Mouse (Mus musculus) heart, embryonic 15.5 days (tissue): ENCODE measurements around the gene Klhdc4. TPM values are rescaled to one million over a fixed set of nuclear protein-coding genes. Genes with fewer than 3 reads are reported as not detected.

Experiments used
- ATAC-seq: fragments of 200-750 bp; cut with Nextera tagmentation; replicated peaks from 2 replicates; pipeline ENCODE4 v1.8.0; 2017; ENCODE audit warnings: low read depth, moderate TSS enrichment; ENCODE audit not compliant: insufficient number of reproducible peaks, insufficient read depth, low FRiP score
- H3K27ac ChIP-seq: fragments of 300-500 bp; sonication (generic); 2 replicates; pipeline ENCODE4 v1.5.1; 2015; ENCODE audit warnings: mild to moderate bottlenecking, inconsistent platforms
- H3K27me3 ChIP-seq: fragments of 300-500 bp; sonication (generic); 2 replicates; pipeline ENCODE4 v1.6.1; 2015; ENCODE audit warnings: inconsistent platforms
- H3K36me3 ChIP-seq: fragments of 300-500 bp; sonication (generic); 2 replicates; pipeline ENCODE4 v1.6.1; 2015; ENCODE audit warnings: mild to moderate bottlenecking, inconsistent platforms
- H3K4me1 ChIP-seq: fragments of 300-500 bp; sonication (generic); replicated peaks from 2 replicates; pipeline ENCODE4 v1.6.1; 2015; ENCODE audit warnings: inconsistent platforms
- H3K4me2 ChIP-seq: fragments of 300-500 bp; sonication (generic); 2 replicates; pipeline ENCODE4 v1.6.1; 2015; ENCODE audit warnings: inconsistent platforms, mild to moderate bottlenecking, moderate library complexity
- H3K4me3 ChIP-seq: fragments of 300-500 bp; sonication (generic); 2 replicates; pipeline ENCODE4 v1.5.1; 2015; ENCODE audit warnings: mild to moderate bottlenecking, inconsistent platforms
- H3K9ac ChIP-seq: fragments of 300-500 bp; sonication (generic); 2 replicates; pipeline ENCODE4 v1.6.1; 2015; ENCODE audit warnings: mild to moderate bottlenecking, inconsistent platforms
- H3K9me3 ChIP-seq: fragments of 300-500 bp; sonication (generic); replicated peaks from 2 replicates; pipeline ENCODE4 v1.6.1; 2016; ENCODE audit warnings: inconsistent platforms
- WGBS: fragments of 180-500 bp; shearing (Covaris S2); methylation state at CpG from one replicate; pipeline ENCODE4 v1.1.7; 2015; ENCODE audit warnings: mixed read lengths; 5-methylcytosine and 5-hydroxymethylcytosine counted together
- polyA plus RNA-seq: library from polyadenylated mRNA; unstranded; fragments of >200 nt; fragmentation: Nextera tagmentation; extraction: Ambion mirVana; gene quantifications from 2 replicates; pipeline ENCODE4 v1.2.1, GENCODE M21; 2015

Gene Klhdc4
- polyA plus RNA-seq, 1 experiment from 2014 or later, result 18.7 TPM

DNA sequence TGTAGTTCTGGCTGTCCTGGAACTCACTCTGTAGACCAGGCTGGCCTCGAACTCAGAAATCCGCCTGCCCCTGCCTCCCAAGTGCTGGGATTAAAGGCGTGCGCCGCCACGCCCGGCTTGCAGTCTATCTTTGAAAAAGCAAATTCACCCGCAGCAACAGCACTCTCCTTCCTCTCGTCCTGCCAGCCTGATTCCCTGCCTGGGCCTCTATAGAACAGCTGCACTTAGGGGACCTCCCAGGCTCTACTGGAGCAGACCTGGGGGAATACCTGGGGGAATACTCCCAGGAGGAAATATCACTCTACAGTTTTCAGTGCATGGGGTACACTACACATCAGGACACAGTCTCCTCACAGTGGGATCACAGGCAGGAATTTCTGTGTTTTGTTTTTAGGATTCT, 19.9 kb upstream of the Klhdc4 start:
- no peak for ATAC-seq
- Histone ChIP-seq H3K4me1 (peaks cover 30% of the 10 kb centered on the region), H3K27ac (no peak overlapping the region), H3K36me3 (no peaks in the 10 kb centered on the region), H3K9ac (no peak overlapping the region), H3K4me2 (no peak overlapping the region), H3K9me3 (no peaks in the 10 kb centered on the region), H3K27me3 (peaks cover 4% of the 10 kb centered on the region; the same call in 1 of the 2 replicates), H3K4me3 (no peak overlapping the region)
- WGBS, result 62% methylated on average over 9 of the region's 9 CpGs

DNA sequence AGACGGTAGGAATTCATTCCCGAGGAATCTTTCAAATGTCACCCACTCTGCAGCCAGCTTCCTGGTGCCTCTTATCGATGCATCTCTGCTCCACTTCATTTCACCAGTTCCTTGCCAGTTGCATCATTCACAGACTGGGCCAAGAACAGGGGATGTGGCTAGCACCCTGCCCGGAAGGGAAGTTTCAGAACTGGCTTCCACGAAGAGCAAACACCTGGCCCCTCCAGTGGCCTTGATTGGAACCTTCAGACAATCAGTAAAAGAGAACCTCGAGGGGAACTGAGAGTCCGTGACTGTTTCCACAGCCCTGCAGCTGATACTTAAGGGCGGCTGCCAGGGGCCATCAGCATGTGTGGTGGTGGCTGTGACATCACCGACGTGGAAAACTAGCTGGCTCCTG, 19.1 kb upstream of the Klhdc4 start:
- no peak overlapping the region for H3K27ac ChIP-seq
- WGBS, result 49% methylated on average over 10 of the region's 10 CpGs
- no peak overlapping the region for H3K4me2 ChIP-seq

GRCm38 (mm10) chr8:121847987-121848386, 18.6 kb upstream of the Klhdc4 start:
- H3K4me3 ChIP-seq, result no peak overlapping the region
- no peaks in the 10 kb centered on the region for H3K36me3 ChIP-seq
- no peak overlapping the region for H3K4me2 ChIP-seq
- WGBS, result 72% methylated on average over 6 of the region's 6 CpGs
- peaks cover 23% of the 10 kb centered on the region for H3K4me1 ChIP-seq
- no peaks in the 10 kb centered on the region for H3K9me3 ChIP-seq
- no peak overlapping the region for H3K9ac ChIP-seq
- no peak for ATAC-seq
- H3K27me3 ChIP-seq, result peaks cover 4% of the 10 kb centered on the region; the same call in 1 of the 2 replicates
- no peak overlapping the region for H3K27ac ChIP-seq

More for the DNA sequence above, 19.1 kb upstream of the Klhdc4 start:
- H3K9me3 ChIP-seq, result no peaks in the 10 kb centered on the region
- H3K27me3 ChIP-seq, result peaks cover 4% of the 10 kb centered on the region; the same call in 1 of the 2 replicates
- H3K4me1 ChIP-seq, result peaks cover 26% of the 10 kb centered on the region
- H3K4me3 ChIP-seq, result no peak overlapping the region
- no peak for ATAC-seq
- H3K36me3 ChIP-seq, result no peaks in the 10 kb centered on the region
- H3K9ac ChIP-seq, result no peak overlapping the region

DNA sequence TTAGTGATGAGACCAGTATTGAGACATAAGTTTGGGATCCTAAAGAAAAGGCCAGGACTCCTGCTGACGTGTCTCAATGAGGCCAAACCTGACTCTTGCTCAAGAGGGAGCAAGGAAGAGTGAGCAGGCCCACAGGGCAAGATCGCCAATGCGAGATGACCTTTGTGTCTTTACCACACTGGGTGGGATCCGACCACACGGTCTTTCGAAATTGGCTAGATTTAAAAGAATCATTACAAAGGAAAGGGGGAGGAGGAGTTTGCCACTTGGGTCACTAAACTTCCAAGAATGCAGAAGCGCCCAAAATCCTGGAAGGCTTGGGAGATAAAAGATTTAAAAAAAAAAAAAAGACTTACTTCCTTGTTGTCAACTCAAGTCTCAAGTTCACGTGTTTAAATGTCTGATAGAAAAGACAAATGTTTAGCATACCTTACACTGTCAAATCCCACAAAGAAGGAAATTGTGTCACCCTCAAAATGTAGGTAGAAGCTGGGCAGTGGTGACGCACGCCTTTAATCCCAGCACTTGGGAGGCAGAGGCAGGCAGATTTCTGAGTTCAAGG, 18.0 kb upstream of the Klhdc4 start:
- Histone ChIP-seq H3K9ac (no peak overlapping the region), H3K36me3 (no peaks in the 10 kb centered on the region), H3K27me3 (peaks cover 4% of the 10 kb centered on the region; the same call in 1 of the 2 replicates), H3K27ac (no peak overlapping the region), H3K9me3 (no peaks in the 10 kb centered on the region), H3K4me2 (no peak overlapping the region), H3K4me3 (no peak overlapping the region), H3K4me1 (peaks cover 19% of the 10 kb centered on the region)
- 71% methylated on average over 10 of the region's 10 CpGs for WGBS
- ATAC-seq, result no peak

- Histone ChIP-seq H3K9me3 (no peaks in the 10 kb centered on the region), H3K4me3 (no peak overlapping the region), H3K27ac (no peak overlapping the region), H3K27me3 (peaks cover 2% of the 10 kb centered on the region; the same call in 1 of the 2 replicates), H3K4me1 (peaks cover 14% of the 10 kb centered on the region), H3K36me3 (no peaks in the 10 kb centered on the region), H3K9ac (no peak overlapping the region), H3K4me2 (no peak overlapping the region)
- ATAC-seq, result no peak
Measured at GRCm38 (mm10) chr8:121846815-121847214, 17.4 kb upstream of the Klhdc4 start.

- no peak for ATAC-seq
- H3K9ac ChIP-seq, result no peak overlapping the region
- H3K9me3 ChIP-seq, result no peaks in the 10 kb centered on the region
- H3K4me1 ChIP-seq, result no peaks in the 10 kb centered on the region
- H3K36me3 ChIP-seq, result no peaks in the 10 kb centered on the region
- H3K27ac ChIP-seq, result no peak overlapping the region
- WGBS, result 45% methylated on average over 6 of the region's 7 CpGs
- no peaks in the 10 kb centered on the region; the same call in 1 of the 2 replicates for H3K27me3 ChIP-seq
- no peak overlapping the region for H3K4me2 ChIP-seq
- H3K4me3 ChIP-seq, result no peak overlapping the region
Measured at GRCm38 (mm10) chr8:121844765-121845164, 15.4 kb upstream of the Klhdc4 start.

DNA sequence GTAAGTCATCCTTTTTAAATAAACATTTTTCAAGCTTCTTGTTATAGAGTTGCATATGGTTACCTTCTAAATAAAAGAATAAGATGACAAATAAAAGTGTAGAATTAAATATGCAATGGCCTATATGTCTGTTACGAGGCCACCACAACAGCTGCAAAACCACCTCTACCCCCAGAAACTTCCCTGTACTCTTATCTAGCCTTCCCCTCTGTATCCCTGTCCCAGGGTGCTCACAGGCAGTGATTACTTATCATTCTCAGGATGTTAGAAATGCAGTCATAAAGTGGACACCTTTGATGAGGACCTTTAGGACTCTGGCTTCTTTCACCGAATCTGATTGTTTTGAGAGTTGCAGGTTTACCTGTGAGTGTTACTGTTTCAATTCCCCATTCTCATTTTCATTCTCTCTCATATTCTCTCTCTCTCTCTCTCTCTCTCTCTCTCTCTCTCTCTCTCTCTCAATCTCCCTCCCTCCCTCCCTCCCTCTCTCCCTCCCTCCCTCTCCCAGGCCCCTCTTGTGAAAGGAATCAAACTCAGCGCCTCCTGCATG, 13.9 kb upstream of the Klhdc4 start:
- WGBS, result 69% methylated on average over 3 of the region's 3 CpGs
- H3K27me3 ChIP-seq, result no peaks in the 10 kb centered on the region; the same call in 1 of the 2 replicates
- no peaks in the 10 kb centered on the region for H3K9me3 ChIP-seq
- no peaks in the 10 kb centered on the region for H3K4me1 ChIP-seq
- ATAC-seq, result no peak
- H3K36me3 ChIP-seq, result no peaks in the 10 kb centered on the region
- no peak overlapping the region for H3K27ac ChIP-seq
- no peak overlapping the region for H3K9ac ChIP-seq
- no peak overlapping the region for H3K4me3 ChIP-seq
- H3K4me2 ChIP-seq, result no peak overlapping the region

DNA sequence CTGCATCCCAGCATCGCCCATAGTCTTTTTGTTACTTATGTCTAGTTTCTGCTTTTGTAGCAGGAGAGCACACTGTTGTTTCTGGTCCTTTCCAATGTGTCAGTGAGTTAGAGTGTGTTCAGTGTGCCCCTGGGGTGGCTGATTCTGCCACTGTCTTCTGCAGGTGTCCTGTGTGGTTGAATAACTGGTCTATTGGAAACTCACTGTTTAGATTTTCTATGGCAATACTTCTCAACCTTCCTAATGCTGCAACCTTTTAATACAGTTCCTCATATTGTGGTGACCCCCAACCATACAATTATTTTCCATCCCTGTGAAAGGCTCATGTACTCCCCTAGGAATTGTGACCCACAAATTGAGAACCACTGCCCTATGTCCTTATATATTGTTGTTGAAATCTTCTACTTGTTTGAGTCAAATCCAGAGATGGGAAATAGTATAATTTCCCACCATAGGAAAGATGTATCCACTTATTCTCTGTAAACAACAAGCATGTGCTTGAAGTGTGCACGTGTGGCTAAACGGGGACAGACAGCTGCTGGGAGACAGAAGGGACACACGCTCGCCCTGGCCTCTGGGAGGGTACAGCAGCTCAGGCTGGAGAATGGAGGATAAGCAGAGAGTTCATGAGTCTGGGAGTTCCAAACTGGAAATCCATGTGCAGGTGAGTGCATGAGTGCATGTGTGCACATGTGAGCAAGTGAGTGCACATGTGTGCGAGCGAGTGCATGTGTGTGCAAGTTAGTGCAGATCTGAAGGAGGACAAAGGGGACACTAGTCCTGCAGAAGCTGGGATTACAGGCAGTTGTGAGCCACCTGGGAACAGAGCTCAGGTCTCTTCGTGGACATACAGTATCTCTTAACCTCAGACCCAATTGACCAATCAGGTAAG, 12.9 kb upstream of the Klhdc4 start:
- H3K4me3 ChIP-seq, result no peak overlapping the region
- H3K9ac ChIP-seq, result no peak overlapping the region
- H3K27ac ChIP-seq, result no peak overlapping the region
- no peak for ATAC-seq
- no peak overlapping the region for H3K4me2 ChIP-seq
- WGBS, result 87% methylated on average over 8 of the region's 8 CpGs
- no peaks in the 10 kb centered on the region for H3K4me1 ChIP-seq
- no peaks in the 10 kb centered on the region for H3K36me3 ChIP-seq
- H3K27me3 ChIP-seq, result no peaks in the 10 kb centered on the region
- H3K9me3 ChIP-seq, result no peaks in the 10 kb centered on the region

GRCm38 (mm10) chr8:121841242-121841641, 11.9 kb upstream of the Klhdc4 start:
- Histone ChIP-seq H3K4me2 (no peak overlapping the region), H3K36me3 (no peaks in the 10 kb centered on the region), H3K9ac (no peak overlapping the region), H3K4me1 (no peaks in the 10 kb centered on the region), H3K27ac (no peak overlapping the region), H3K4me3 (no peak overlapping the region), H3K9me3 (no peaks in the 10 kb centered on the region), H3K27me3 (no peaks in the 10 kb centered on the region)
- ATAC-seq, result no peak
- WGBS, result 46% methylated on average over 8 of the region's 8 CpGs

DNA sequence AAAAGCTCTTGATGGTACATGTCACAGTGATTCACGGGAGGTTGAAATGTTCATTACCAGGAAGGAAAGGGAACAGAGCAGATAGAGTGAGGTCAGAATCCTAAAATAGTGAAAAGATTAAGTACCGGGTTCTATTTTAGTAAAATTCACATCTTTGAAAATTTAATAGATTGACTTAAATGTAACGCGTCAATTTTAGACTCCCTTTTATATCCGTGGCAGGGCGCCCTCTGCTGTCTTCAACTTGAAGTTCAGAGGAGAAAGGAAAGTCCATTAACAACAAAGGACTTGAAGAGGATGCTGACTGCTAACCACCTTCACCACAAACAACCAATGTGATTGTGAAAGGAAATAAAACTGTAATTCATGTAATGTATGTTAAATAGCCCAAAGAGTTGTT, 3.1 kb upstream of the Klhdc4 start:
- 10% methylated on average over 6 of the region's 6 CpGs for WGBS
- ATAC-seq, result no peak

GRCm38 (mm10) chr8:121832061-121832460, 2.7 kb upstream of the Klhdc4 start:
- Histone ChIP-seq H3K9me3 (no peaks in the 10 kb centered on the region), H3K9ac (no peak overlapping the region), H3K4me1 (peaks cover 18% of the 10 kb centered on the region), H3K4me2 (no peak overlapping the region), H3K27ac (no peak overlapping the region), H3K4me3 (no peak overlapping the region), H3K36me3 (no peaks in the 10 kb centered on the region), H3K27me3 (no peaks in the 10 kb centered on the region)
- no peak for ATAC-seq
- 71% methylated on average over 2 of the region's 2 CpGs for WGBS

More for the DNA sequence above, 3.1 kb upstream of the Klhdc4 start:
- Histone ChIP-seq H3K27ac (no peak overlapping the region), H3K36me3 (no peaks in the 10 kb centered on the region), H3K27me3 (no peaks in the 10 kb centered on the region), H3K4me3 (peak overlapping the region; percentile 29; the same call in 1 of the 2 replicates), H3K9ac (no peak overlapping the region), H3K9me3 (no peaks in the 10 kb centered on the region), H3K4me1 (peaks cover 18% of the 10 kb centered on the region), H3K4me2 (no peak overlapping the region)
